Mouse (Mus musculus): ENCODE measurements around the gene Nktr.

The Nktr gene

DNA sequence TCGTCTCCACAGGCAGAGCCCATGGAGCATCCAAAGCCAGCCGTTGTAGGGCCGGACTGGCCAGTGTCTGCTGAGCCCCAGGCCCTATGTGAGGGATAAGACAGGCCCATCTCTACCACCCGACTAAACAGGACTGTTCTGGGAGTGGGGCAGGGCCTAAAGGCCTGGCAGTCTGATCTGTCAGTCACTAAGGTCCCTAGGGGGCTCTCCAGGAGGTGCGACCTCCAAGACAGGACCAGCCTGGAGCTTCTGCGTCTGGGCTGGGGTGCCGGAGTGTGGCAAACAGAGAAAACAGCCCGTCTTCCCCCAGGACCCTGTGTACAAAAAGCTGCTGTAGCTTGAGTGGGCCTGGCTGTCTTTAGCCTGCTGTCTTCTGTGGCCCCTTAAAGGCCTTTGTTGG is 42.8 kb downstream of the Nktr start:
- DNase-seq (ENCODE audit: low spot score): no peak

DNA sequence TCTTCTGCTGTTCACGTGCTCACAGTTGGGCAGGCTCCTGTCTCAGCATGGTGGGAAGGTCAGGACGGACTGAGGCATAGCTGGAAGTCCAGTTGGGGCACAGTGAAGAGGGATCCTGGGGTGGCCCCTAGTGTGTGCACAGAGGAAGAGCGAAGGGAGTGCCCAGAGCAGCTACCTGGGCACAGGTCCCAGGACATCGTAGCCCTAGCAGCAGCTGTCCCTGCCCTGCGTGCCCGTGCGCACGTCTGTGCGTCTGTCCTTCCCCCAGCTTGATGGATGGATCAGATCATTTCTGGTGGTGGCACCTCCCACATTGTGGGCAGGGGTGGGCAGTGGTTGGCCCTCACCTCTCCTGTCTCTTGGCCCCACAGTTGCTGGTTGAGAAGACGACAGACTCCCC is 43.3 kb downstream of the Nktr start:
- no peak for DNase-seq (ENCODE audit: low spot score)

DNA sequence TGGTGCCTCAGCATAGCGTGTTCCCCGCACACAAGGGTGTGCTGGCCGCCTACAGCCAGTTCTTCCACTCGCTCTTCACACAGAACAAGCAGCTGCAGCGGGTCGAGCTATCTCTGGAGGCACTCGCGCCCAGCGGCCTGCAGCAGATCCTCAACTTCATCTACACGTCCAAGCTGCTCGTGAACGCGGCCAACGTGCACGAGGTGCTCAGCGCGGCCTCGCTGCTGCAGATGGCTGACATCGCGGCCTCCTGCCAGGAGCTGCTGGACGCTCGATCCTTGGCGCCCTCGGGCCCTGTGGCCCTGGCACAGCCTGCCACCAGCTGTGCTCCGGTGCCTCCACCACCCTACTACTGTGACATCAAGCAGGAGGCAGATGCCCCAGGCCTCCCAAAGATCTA is 43.8 kb downstream of the Nktr start:
- DNase-seq (ENCODE audit: low spot score): no peak

DNA sequence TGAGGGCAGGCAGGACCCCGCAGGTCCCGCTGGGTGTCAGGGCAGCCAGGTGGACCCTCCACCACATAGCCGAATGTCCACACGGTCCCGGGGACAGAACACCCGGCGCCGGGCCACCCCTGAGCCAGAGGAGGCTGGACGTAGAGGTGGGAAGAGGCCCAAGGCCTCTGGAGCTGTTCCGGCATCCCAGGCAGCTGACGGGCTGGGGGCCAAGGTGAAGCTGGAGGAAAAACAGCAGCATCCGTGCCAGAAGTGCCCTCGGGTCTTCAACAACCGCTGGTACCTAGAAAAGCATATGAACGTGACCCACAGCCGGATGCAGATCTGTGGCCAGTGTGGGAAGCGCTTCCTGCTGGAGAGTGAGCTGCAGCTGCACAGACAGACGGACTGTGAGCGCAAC is 44.7 kb downstream of the Nktr start:
- DNase-seq (ENCODE audit: low spot score): no peak

DNA sequence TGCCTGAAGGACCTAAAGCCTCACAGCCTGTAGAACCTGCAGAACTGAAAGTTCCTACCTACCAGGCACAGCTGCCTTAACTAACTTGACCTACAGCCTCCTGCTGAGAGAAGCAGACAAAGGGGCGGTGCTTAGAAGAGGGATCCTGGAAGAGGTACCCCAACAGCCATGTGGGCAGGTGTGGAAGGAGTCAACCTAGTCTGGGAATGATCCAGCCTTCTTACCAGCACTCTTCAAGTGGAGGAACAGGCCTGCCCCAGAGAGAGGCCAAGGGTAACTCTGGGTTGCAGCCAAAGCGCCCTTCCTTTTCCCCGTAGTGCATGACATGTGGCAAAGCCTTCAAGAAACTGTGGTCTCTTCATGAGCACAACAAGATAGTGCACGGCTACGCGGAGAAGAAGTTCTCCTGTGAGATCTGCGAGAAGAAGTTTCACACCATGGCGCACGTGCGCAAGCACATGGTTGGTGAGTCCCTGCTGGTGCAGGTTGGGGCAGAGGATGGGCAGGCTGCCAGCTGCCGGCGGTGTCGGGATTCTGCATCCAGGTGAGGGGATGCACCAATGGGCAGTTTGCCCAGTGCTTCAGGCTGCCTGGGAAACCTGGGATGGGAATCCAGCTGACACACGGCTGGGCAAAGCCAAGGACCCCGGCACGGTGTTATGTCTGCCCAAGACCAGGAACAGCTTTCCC is 46.3 kb downstream of the Nktr start:
- no peak for DNase-seq (ENCODE audit: low spot score)

DNA sequence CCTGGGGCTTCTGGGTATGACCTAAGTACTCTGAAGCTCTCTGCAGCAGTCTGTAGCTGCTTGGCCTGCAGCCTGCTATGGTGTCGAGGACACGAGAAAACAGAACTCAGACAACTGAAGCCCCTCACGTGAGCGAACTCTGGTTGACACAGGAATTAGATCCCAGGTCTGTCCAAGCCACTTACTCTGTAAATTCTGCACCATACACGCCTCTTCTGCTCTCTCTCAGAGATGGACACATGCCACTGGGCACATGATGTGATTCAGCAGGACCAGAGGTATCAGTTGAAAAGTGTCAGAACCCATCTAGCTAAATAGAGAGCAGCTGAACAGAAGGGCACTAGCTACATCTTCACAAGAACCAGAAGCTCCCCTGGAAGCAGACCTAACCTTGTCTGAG is 53.4 kb downstream of the Nktr start:
- no peak for DNase-seq (ENCODE audit: low spot score)

DNA sequence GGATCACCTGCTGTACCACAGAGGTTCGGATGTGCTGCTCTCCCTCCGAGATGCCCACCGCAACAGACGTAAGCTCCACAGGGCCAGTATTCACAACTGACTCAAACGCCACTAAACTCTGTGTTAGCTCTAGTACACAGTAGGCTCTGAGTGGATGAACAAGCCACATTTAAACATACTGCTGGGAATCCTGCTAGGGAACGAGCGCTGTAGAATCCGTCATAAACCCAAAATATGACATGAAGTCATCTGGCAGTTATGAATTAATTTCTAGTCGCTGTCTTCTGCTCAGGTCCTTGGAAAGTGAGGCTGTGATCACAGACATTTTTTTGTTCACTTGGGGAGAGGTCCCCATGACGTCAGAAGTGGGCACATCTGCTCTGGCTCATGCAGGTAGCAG is 57.0 kb downstream of the Nktr start:
- DNase-seq (ENCODE audit: low spot score): no peak

DNA sequence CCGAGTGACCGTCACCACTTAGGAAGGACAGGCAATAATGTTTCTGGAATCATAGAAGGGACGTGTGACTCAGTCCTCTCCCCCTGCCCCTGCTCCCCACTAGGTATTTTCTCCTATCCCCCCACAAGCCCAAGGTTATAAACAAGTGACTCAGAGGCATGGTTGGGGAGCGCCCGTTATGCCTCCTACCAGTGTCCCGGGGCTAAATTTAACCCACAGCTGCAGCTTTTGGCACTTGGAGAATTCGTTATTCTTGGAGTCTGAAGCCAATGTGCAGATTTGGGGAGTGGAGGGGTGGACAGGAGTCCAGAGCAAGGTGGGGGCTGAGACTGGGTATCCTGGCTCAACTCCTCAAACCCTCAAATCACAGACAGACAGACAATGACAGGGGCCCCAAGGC is 57.5 kb downstream of the Nktr start:
- no peak for DNase-seq (ENCODE audit: low spot score)

DNA sequence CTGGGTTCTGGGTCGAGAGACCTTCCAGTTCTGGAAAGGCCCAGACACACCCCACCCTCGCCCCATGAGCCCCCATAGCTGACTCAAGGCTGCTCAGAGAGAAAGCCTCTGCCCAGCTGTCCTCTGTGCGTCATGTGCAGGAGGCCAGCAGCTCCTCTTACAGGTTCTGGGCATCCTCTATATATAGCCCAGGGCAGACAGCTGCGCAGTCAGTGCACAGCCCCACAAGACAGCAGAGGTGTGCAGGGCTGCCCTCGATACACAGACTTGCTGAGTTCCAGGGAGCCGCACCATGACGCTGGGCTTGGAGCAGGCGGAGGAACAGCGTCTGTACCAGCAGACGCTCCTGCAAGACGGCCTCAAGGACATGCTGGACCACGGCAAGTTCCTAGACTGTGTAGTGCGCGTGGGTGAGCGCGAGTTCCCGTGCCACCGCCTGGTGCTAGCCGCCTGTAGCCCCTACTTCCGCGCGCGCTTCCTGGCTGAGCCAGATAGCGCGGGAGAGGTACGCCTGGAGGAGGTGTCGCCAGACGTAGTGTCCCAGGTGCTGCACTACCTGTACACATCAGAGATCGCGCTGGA is 58.6 kb downstream of the Nktr start, which contains the start of gene Klhl40:
Klhl40 (plus strand) TSS at position 124 of the 582 bp plus-strand sequence.
- DNase-seq (ENCODE audit: low spot score): no peak

DNA sequence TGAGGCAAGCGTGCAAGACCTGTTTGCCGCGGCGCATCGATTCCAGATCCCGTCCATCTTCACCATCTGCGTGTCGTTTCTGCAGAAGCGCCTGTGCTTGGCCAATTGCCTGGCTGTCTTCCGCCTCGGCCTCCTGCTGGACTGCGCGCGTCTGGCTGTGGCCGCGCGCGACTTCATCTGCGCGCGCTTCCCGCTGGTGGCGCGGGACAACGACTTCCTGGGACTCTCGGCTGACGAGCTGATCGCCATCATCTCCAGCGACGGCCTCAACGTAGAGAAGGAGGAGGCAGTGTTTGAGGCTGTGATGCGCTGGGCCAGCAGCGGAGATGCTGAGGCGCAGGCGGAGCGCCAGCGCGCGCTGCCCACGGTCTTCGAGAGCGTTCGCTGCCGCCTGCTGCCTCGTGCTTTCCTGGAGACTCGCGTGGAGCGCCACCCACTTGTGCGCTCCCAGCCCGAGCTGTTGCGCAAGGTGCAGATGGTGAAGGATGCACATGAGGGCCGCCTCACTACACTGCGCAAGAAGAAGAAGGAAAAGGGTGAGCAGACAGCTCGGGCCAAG is 59.2 kb downstream of the Nktr start:
- DNase-seq (ENCODE audit: low spot score): no peak

DNA sequence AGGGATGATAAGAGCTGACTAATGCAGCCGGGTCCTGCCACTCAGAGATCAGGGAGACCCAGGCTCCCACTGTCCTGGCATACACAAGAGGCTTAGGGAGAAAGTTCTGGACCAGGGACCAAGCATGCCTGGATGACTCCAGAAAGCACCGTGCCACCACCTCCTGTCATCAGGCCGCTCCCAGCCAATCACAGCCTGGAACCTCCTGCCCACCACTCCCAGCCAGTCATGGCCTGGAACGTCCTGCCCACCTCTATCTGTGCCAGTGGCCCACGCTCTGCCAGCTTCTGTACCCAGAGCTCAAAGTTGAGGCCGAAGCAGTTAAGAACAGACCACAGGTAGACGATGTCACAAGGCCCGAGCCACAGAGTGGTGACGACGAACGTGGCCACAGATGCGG is 65.8 kb downstream of the Nktr start:
- DNase-seq (ENCODE audit: low spot score): no peak

DNA sequence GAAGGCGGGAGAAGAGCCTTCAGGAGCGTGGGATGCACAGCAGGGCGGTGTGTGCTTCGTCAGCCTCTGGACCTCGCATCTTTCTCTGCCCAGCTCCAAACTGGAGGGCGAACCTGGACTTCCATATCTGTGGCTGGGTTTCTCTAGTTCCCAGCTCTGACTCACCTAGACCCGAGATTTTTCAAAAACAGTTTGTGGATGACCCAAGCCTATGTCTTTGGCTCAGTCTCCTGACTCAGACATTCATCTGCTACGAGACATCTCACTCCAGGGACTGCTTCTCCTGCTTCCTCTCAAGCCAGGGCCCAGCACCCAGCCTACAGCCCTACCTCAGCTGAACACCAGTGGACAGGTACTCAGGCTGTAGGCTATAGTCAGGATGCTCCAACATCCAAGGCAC is 66.3 kb downstream of the Nktr start:
- no peak for DNase-seq (ENCODE audit: low spot score)

DNA sequence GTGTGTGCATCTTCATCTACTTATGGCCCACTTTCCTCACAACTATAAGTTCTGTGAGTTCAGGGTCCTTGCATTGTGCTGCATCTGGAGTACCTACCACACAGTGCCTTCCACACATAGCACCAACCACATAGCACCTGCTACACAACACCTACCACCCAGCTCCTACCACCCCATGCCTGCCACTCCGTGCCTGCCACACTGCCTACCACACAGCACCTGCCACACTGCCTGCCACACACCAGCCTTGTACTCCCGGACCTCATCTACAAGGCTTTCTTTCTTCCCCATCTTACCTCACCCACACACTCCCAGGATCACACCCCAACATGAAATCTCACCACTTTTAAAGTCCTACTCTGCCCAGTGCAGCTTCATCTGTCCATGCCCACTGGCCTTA is 67.4 kb downstream of the Nktr start:
- no peak for DNase-seq (ENCODE audit: low spot score)

DNA sequence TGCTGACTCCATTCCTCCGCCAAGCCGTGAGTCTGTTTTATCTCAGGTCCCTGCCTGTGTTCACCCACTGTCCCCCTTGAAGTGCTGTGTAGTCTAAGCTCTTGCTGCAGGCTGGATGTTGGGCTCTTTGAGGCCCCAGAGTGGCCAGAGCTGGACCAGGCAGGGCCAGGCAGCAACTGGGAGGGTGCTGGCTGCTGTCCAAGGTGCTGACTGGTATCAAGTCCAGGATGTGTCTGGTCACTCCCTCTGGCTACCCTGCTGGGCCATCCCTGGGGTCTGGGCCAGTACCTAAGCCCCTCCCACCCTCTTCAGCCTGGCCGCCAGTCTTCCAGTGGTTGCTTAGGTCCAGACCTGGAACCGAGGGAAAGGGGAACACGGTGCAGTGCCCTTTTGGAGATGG is 72.2 kb downstream of the Nktr start:
- DNase-seq (ENCODE audit: low spot score): peak; percentile 58

DNA sequence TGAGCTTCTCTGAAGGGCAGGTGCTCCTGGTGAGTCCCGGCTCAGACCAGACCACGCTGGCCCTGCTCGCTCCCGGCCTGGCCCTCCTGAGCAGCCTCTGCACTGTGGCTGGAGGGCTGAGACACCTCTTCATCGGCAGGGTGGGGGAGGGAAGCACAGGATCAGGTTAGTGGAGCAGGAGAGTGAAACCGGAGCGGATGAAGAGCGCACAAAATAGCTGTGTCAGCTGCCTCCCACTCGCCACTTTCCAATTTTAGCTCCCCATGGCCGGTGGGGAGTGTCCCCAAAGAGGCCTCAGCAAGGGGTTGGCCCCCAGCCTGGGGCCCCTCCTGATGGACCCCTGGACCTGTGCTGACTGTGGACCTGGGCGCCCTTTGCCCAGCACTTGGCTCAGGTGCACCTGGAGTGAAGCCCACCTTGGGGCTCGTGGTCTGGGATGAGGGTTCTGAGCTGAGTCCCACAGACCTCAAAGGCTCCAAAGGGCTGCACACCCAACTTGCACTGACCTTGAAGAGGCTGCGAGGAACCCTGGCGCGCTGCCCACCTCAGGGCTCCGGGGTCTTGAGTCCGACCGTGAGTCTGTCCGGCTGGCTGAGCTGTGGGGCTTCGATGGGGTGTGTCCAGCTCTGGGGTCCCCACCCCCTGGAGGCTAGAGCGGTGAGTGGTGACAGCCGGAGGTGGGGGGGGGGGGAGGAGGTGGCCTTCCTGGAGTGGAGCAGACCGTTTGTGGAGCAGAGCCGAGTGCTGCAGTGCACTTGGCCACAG is 73.0 kb downstream of the Nktr start, which contains the start of gene Hhatl:
Hhatl (minus strand) TSS at position 751 of the 765 bp plus-strand sequence.
- no peak for DNase-seq (ENCODE audit: low spot score)

DNA sequence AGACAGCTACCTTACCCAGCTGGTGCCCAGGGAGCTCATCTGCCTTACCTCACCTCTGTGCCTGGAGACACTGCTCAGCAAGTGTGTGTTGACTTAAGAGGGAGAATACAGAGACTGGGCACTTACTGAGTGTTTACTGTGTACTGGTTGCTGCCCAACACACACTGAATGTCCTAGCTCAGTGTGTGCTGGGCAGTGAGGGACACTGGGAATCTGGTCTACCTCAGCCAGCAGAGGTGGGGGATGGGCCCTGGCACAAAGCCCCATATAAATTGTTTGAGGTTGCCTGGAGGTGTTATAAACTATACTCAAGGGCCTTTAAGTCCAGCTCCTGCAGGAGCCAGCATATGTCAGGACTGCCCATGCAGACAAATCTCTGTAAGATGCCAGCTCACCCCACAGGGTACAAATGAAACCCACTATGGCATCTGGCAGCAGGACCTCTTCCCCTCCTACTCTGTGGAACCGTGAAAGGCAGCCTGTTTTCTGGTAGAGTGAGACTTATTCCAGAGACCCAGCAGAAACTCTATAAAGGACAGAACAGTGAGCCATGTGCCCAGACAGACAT is 76.1 kb downstream of the Nktr start:
- DNase-seq (ENCODE audit: low spot score): no peak

DNA sequence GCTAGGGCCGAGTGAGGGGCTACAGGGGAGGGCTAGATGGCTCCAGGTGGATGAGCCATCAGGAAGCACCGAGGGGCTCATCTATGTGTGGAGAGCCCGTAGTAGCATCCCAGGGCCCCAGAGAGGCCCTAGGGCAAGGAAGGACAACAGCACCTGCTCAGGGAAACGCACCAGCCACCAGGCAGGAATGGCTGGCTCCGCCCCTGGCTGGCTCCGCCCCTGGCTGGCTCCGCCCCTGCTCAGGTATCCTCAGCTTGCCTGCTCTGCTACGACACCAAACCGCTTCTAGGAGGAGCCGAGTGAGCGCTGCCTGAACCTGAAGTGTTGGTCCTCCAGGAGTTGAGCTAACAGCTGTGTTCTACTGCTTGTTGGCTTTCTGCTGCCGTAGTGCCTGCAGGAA is 78.8 kb downstream of the Nktr start:
- DNase-seq (ENCODE audit: low spot score): no peak

DNA sequence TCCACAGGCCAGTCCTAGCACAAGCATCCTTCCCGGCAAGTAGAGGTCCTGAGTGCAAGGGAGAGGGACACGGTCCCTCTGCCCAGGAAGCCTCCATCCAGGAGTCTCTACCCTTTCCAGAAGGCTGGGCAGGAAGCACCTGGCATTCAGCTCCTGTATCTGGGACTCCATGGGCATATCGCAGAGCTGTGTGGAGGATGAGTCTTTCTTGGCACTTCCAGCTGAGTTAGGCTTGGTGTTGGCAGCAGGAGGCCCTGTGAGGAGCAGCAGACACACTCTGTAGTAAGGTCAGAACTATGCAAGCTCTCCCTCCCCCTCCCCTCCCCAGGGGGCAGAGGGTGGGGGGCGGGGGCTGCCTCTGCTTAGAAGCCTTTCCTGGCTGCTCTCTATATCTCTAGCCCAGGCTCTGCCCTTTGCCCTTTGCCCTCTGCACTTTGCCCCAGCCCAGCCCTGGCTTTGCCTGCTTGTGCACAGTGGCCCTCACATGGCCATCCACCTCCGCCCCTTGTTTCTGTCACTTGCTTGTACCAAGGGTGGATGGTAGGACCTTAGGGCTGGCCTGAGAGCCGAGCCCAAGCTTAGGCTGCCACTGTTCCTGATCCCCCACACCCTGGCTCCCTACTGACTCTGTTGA is 80.0 kb downstream of the Nktr start:
- no peak for DNase-seq (ENCODE audit: low spot score)

DNA sequence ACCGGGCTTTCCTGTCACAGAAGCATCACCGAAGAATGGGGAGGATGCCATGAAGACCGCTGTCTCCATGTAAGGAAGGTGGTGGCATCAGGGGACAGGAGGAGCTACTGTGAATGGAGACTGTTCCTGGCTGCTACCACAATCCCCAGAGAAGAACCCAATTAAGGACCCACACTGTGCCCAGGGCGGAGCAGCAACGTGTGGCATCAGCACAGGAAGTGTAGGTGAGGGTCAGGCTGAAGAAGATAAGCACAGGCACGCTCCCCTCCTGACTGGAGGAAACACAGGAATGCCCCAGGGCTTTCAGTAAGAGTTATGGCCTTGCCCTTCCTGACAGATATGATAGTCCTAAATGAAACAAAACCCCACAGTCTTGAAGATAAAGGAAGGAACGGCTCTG is 83.8 kb downstream of the Nktr start:
- no peak for DNase-seq (ENCODE audit: low spot score)

All from testis, postnatal 14 days (tissue).